Mouse (Mus musculus): ENCODE measurements around the gene Chrnb4.

- TF ChIP-seq POLR2A (IDR thresholded peaks at IDR 0.05; ENCODE audit: insufficient read depth, low read depth, low read length) (no peak), CTCF (IDR thresholded peaks at IDR 0.05) (no peak), EP300 (IDR thresholded peaks at IDR 0.05; ENCODE audit: insufficient read depth, low read depth, low read length) (no peak)
These were observed 22.9 kb downstream of the Chrnb4 start for GRCm38 (mm10) chr9:55025534-55026274.

Data from heart, adult 2 months (tissue).